Mouse (Mus musculus): ENCODE measurements around the gene Rfesd. TPM values are rescaled to one million over a fixed set of nuclear protein-coding genes. Genes with fewer than 3 reads are reported as not detected.

Rfesd gene
- 1.6 and 3.3 TPM in 2 replicates for polyA plus RNA-seq (2012; ENCODE audit: low replicate concordance)

GRCm38 (mm10) chr13:76017974-76018843 is at the start of gene Rfesd:
Gene Rfesd, minus strand, starts transcription at chr13:76018719.

GRCm38 (mm10) chr13:76056896-76057266 is 38.4 kb upstream of the Rfesd start, which contains the start of gene Gpr150:
Gene Gpr150, minus strand, starts transcription at chr13:76056996.

DNA sequence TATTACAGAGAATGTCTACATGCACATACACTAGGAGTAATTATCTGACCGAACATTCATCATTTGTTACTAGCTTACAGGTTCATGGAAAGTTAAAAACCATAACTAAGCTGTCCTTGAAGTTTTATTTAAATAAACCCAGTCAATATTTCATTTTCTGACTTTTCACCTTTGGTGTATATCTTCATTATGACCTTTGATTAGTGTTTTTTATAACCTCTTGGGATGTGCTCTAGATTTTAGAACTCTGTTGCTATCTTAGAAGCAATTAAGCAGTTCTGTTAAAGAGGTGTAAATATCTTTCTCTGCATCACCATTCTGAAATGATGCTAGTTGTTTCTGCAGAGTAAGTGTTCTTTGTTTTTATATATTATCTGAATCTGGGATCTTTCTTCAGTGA is 51.7 kb downstream of the Rfesd start, which contains the start of gene Spata9:
Gene Spata9, plus strand, starts transcription at position 301 of the 400 bp plus-strand sequence.

Other genes starting within 250 kb of the Rfesd start
- 3.4 and 6.1 TPM in 2 replicates for gene Glrx, start 178.9 kb downstream of the Rfesd start, polyA plus RNA-seq (2012; ENCODE audit: low replicate concordance)
- gene Rhobtb3, start 74.8 kb downstream of the Rfesd start, polyA plus RNA-seq (2012; ENCODE audit: low replicate concordance), result 0.02 and 0.44 TPM in 2 replicates
- not detected in 2 replicates for gene Spata9, start 51.6 kb downstream of the Rfesd start, polyA plus RNA-seq (2012; ENCODE audit: low replicate concordance)
- gene Gpr150, start 38.3 kb upstream of the Rfesd start, polyA plus RNA-seq (2012; ENCODE audit: low replicate concordance), result 0.07 and 0.16 TPM in 2 replicates
- gene Arsk, start 79.9 kb upstream of the Rfesd start, polyA plus RNA-seq (2012; ENCODE audit: low replicate concordance), result 1.4 and 4.5 TPM in 2 replicates
- gene Ttc37, start 80.0 kb upstream of the Rfesd start, polyA plus RNA-seq (2012; ENCODE audit: low replicate concordance), result 0.96 and 1.7 TPM in 2 replicates